Mouse (Mus musculus) kidney, adult 11 months (tissue): ENCODE measurements around the gene Nell2.

Source experiments
- DNase-seq: peaks from one replicate; pipeline ENCODE4 v3.0.0; 2022

The Nell2 gene

GRCm38 (mm10) chr15:95216640-95217365 is 311.6 kb downstream of the Nell2 start:
- DNase-seq, result no peak

- no peak for DNase-seq
Observed at GRCm38 (mm10) chr15:95210551-95210950, 317.8 kb downstream of the Nell2 start.

GRCm38 (mm10) chr15:95209186-95209585 is 319.2 kb downstream of the Nell2 start:
- DNase-seq, result peak; percentile 6

- DNase-seq, result no peak
Observed at GRCm38 (mm10) chr15:95193661-95194280, 334.6 kb downstream of the Nell2 start.

GRCm38 (mm10) chr15:95192951-95193350 is 335.4 kb downstream of the Nell2 start:
- no peak for DNase-seq

- no peak for DNase-seq
Observed at GRCm38 (mm10) chr15:95186226-95186625, 342.1 kb downstream of the Nell2 start.

- no peak for DNase-seq
Observed at GRCm38 (mm10) chr15:95185419-95185818, 342.9 kb downstream of the Nell2 start.

- DNase-seq, result no peak
Observed at GRCm38 (mm10) chr15:95183450-95183849, 344.9 kb downstream of the Nell2 start.

GRCm38 (mm10) chr15:95156828-95157227 is 371.5 kb downstream of the Nell2 start:
- no peak for DNase-seq

- no peak for DNase-seq
Observed at GRCm38 (mm10) chr15:95145118-95145517, 383.2 kb downstream of the Nell2 start.

GRCm38 (mm10) chr15:95144131-95144530 is 384.2 kb downstream of the Nell2 start:
- DNase-seq, result no peak

GRCm38 (mm10) chr15:95138709-95139409 is 389.5 kb downstream of the Nell2 start:
- DNase-seq, result no peak

GRCm38 (mm10) chr15:95137018-95137810 is 391.1 kb downstream of the Nell2 start:
- DNase-seq, result no peak

GRCm38 (mm10) chr15:95135926-95136609 is 392.3 kb downstream of the Nell2 start:
- no peak for DNase-seq

GRCm38 (mm10) chr15:95131401-95131800 is 397.0 kb downstream of the Nell2 start:
- DNase-seq, result no peak

- no peak for DNase-seq
Observed at GRCm38 (mm10) chr15:95108626-95109025, 419.7 kb downstream of the Nell2 start.

GRCm38 (mm10) chr15:95107246-95107809 is 421.0 kb downstream of the Nell2 start:
- DNase-seq, result no peak

GRCm38 (mm10) chr15:95101522-95101921 is 426.8 kb downstream of the Nell2 start:
- no peak for DNase-seq

GRCm38 (mm10) chr15:95100133-95100532 is 428.2 kb downstream of the Nell2 start:
- no peak for DNase-seq

- DNase-seq, result no peak
Observed at GRCm38 (mm10) chr15:95085962-95086361, 442.4 kb downstream of the Nell2 start.

- no peak for DNase-seq
Observed at GRCm38 (mm10) chr15:95081654-95082053, 446.7 kb downstream of the Nell2 start.

GRCm38 (mm10) chr15:95075356-95075755 is 453.0 kb downstream of the Nell2 start:
- no peak for DNase-seq
